Mouse (Mus musculus) ES-E14 (cell line): ENCODE data around the gene Gjb1.

Experiments used
- CHD2 ChIP-seq: IDR thresholded peaks from 2 replicates; pipeline ENCODE4 v1.6.1; 2014; ENCODE audit warnings: mild to moderate bottlenecking, low read depth, low read length, inconsistent platforms
- HCFC1 ChIP-seq: IDR thresholded peaks from 2 replicates; pipeline ENCODE4 v1.6.1; 2012; ENCODE audit warnings: low read length, inconsistent platforms, borderline replicate concordance; ENCODE audit not compliant: insufficient read depth
- MAFK ChIP-seq: IDR thresholded peaks from 2 replicates; pipeline ENCODE4 v1.6.1; 2014; ENCODE audit warnings: mild to moderate bottlenecking, low read depth, low read length, inconsistent platforms; ENCODE audit not compliant: insufficient read depth
- ZNF384 ChIP-seq: IDR thresholded peaks from 2 replicates; pipeline ENCODE4 v1.6.1; 2012; ENCODE audit warnings: low read depth, low read length, inconsistent platforms

GRCm38 (mm10) chrX:101377076-101377475 is 898 bp downstream of the Gjb1 start:
- TF ChIP-seq CHD2 (no peak), HCFC1 (no peak), ZNF384 (no peak), MAFK (no peak)
